Mouse (Mus musculus) lung, postnatal 0 days (tissue): ENCODE data around the gene Anks1.

Experiments used
- CTCF ChIP-seq: IDR thresholded peaks from 2 replicates; pipeline ENCODE4 v1.5.1; 2016; ENCODE audit warnings: antibody characterized with exemption, mild to moderate bottlenecking
- EP300 ChIP-seq: IDR thresholded peaks from 2 replicates; pipeline ENCODE4 v1.6.1; 2016; ENCODE audit warnings: antibody characterized with exemption, mild to moderate bottlenecking, control low read depth

- no peak for TF ChIP-seq CTCF
- no peak for TF ChIP-seq EP300
Measured at GRCm38 (mm10) chr17:28041298-28041697, 132.2 kb downstream of the Anks1 start.
